Mouse (Mus musculus) cerebellum, postnatal 25 days (tissue): Measurements from ENCODE around the gene Nanog.
"Not testable (repeated sequence)": the region's sequence is repeated elsewhere in the genome, so short reads cannot be mapped to it uniquely, and the experiment has no call there.

Source experiments
- DNase-seq, 2 experiments: peaks; one replicate each; pipeline ENCODE4 v3.0.0; 2021; ENCODE audit warnings: mixed read lengths in 2 of 2

The Nanog gene

GRCm38 (mm10) chr6:122707036-122707800 lies at the start of gene Nanog:
TSS of gene Nanog (plus strand) at chr6:122707489.
- no peak for DNase-seq

DNA sequence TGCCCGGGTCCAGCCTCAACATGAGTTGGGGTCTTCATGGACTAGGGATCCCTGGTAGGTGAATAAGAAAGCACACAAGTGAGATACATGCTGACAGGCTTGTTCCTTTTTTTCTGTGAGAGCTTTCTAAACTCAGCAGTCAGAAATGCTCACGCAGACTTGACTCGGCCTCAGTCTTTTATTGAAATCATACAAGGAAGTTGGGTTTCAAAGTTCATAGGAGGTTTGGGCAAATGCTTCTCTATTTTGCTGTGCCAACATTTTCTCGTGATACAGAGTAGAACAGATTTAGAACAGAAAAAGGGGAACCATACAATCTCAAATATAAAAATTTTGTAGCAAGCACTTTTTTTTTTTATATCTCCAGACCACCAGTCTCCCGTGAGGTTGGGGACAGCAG lies 49.7 kb upstream of the Nanog start:
- no peak for DNase-seq

- no peak for DNase-seq
Observed at GRCm38 (mm10) chr6:122659567-122659966, 47.7 kb upstream of the Nanog start.

DNA sequence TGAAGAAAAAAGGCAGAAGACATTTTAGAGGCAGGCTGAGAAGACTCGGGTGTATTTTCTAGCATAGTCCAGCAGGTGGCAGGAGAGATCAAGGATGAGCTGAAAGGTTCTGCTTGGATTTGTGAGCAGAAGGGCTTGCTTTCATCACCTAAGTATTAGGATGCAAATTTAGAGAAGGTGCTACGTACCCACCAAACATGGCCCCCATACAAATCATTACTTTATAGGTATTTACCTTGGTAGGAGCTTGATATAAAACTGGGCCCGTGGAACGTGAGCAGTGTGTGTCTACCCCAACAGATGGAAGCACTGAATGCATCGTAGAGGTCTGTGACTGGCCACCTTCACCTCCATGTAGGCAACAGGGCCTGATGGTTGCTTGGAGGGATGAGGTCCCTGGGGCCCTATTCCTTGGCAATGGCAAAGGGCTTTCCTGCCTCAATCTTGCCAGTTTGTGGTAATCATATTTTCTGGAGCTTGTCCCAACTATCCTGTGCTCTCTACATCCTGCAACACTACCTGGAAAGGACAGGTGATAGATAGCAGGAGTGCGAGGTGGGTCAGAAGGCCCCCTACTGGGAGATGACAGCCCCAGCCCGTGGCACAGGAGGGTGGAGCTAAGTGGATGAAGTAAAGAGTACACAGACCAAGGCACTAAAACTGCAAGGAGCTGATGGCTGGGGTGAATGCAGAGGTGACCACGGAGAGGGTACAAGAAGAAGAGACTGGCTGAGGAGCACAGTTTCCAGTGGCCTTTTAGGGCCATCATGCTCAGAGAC lies 46.5 kb upstream of the Nanog start:
- DNase-seq, result peak; percentile 58 to 73

- DNase-seq, result peak in 1 of 2 experiments; percentile 32
Observed at GRCm38 (mm10) chr6:122662551-122663264, 44.6 kb upstream of the Nanog start.

GRCm38 (mm10) chr6:122663596-122664206 lies 43.6 kb upstream of the Nanog start:
- DNase-seq, result no peak

- DNase-seq, result no peak
Observed at GRCm38 (mm10) chr6:122665866-122666265, 41.4 kb upstream of the Nanog start.

- no peak for DNase-seq
Observed at GRCm38 (mm10) chr6:122667715-122668114, 39.6 kb upstream of the Nanog start.

DNA sequence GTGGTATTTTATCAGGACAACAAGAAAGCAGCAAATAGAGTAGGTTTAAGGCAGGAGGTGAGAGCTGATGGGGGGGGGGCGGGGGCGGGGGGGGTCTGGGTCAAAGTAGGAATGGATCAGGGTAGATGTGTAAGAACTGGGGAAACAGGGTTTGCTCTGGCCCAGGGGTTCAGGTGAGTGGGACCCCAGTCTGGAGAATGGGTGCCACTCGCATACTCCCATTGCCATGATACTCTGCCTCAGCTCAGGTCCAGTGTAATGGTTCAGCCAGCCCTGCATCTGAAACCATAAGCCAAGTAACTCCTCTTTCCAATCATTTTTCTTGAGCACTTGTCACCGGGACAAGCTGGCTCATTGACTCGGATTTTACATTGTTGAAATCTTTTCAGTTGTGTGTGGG lies 38.5 kb upstream of the Nanog start:
- no peak for DNase-seq

GRCm38 (mm10) chr6:122669406-122670200 lies 37.7 kb upstream of the Nanog start:
- DNase-seq, result peak; percentile 99

- DNase-seq, result peak; percentile 33 to 59
Observed at GRCm38 (mm10) chr6:122670201-122670551, 37.1 kb upstream of the Nanog start.

GRCm38 (mm10) chr6:122670841-122671240 lies 36.4 kb upstream of the Nanog start:
- DNase-seq, result no peak

DNA sequence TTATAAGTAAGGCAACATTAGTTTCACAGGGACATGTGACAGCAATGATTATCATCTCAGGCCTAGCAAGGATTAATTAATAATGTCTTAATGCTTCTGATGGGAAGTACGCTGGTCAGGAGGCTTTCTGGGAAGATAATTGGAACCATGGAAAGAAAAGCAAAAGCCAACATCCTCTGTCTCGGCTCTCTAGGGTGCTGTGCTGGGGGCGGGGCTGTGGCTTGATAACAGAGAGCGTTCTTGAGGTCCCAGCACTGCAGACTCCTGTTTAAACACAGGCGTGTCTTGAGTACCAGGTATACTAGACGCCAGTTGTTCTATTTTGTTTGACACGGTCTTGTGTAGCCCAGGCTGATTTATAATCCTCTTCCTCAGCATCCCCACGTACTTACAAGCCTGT lies 34.5 kb upstream of the Nanog start:
- no peak for DNase-seq

DNA sequence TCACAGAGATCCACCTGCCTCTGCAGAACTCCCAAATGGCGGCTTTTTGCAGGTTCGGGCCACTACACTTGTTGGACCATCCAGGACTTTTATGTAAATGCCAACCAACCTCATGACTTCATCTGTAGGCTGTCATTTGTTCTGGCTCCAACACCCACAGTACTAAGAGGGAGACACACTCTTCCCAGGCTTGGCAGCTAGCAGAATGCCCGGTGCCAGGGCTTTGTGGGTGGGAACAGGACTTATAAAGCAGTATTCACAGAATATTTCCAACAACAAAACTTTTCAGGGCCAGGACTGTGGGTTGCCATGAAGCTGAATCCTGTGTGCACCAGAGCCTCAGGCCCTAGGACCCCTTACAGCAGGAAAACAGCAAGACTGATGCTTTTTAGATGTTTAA lies 24.6 kb upstream of the Nanog start:
- DNase-seq, result no peak

DNA sequence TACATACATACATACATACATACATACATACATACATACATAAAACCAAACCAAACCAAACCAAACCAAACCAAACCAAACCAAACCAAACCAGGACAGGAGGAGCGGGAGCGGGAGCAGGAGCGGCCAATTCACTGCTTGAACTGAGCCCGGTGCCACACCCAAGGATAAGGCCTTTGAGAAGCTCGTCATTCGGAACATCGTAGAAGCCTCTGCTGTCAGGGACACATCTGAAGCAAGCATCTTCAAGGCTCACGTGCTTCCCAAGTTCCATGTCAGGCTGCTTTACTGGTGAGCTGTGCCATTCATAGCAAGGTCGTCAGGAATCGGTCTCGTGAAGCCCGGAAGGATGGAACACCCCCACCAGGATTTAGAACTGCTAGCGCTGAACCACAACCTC lies 20.6 kb upstream of the Nanog start:
- DNase-seq, result no peak

DNA sequence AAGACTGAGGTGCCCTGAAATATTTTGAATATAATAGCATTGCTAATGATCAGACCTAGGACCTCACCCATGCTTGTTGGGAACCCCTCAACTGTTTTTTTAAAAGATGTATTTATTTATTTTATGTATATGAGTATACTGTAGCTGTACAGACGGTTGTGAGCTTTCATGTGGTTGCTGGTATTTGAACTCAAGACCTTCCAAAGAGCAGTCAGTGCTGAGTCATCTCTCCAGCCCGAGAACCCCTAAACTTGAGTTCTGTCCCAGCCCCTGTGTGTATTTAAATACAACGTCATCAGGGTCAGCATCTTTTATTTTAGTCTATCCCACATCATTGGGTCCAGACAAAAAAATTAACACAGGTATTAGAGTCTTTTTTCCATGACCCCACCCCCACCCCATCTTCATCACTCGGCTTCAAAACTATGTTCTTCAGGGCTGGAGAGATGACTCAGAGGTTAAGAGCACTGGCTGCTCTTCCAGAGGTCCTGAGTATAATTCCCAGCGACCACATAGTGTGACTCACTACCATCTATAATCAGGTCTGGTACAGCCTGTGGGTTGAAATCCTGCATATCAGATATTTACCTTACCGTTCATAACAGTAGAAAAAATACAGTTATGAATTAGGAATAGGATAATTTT lies 17.8 kb upstream of the Nanog start:
- DNase-seq, result no peak

DNA sequence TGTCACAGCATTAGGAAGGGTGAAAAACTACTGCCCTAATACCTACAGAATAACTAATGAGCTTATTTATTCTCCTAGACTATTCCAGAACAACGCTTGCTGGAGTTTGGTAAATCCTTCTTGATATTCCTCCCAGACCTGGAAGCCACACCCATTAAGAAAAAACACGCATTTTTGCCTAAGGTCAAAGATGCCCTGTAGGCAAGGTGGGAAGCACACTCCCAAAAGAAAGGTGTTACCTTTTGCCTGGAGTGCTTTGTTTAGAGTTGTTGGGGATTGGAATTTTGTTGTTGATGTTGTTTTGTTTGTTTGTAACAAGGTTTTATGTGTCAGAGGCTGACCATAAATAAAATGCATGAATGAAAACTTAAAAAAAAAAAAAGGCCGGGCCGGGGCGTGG lies 17.2 kb upstream of the Nanog start:
- DNase-seq, result no peak

- DNase-seq, result no peak
Observed at GRCm38 (mm10) chr6:122695398-122695797, 11.9 kb upstream of the Nanog start.

- DNase-seq, result not testable (repeated sequence)
Observed at GRCm38 (mm10) chr6:122699628-122700027, 7.7 kb upstream of the Nanog start.

- DNase-seq, result no peak
Observed at GRCm38 (mm10) chr6:122701816-122702215, 5.5 kb upstream of the Nanog start.

GRCm38 (mm10) chr6:122702480-122703124 lies 4.7 kb upstream of the Nanog start:
- peak; percentile 17 to 43 for DNase-seq
